9 mouse cellular contexts compared by ENCODE assay signal in the genomic region with DNA sequence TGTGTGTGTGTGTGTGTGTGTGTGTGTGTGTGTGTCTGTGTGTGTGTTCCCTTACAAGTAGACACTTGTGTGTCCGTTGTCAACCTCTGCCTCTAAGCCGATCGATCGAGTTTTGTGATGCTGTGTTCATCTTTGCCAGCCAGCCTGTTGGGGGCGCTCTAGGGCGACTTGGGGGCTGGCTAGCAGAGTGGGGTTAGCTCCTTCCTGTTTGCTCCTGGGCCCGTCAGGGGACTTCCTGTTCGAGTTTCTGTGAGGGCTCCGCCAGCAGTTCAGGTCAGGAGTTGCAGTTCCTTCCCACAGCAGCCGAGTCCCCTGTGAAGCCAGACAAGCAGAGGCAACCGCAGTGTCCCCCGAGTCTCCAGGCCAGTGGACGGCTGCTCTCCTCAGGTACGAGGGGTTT. TPM values are rescaled to one million over a fixed set of nuclear protein-coding genes. Genes with fewer than 3 reads are reported as not detected.
A peak's percentile ranks its signal among the peaks of the same experiment; 100 is the strongest.
DNase-seq lines count a peak whose midpoint lies in the region; ATAC-seq and TF ChIP-seq lines count a peak whose summit lies in the region.
"Had no signal": no experiment of that assay in that cellular context is flagged by ENCODE, and none has a peak within 500 bp of the region (broad histone marks: within the 10 kb centered on the region; RNA-seq: fewer than 3 reads in every experiment).

No protein-coding gene starts in this region.

- no peak for TF ChIP-seq POLR2A in bone marrow, adult 2 months (IDR thresholded peaks at IDR 0.05; ENCODE audit: borderline replicate concordance, control insufficient read depth, low read depth, low read length)

- no peak overlapping the region for H3K9ac ChIP-seq in hindbrain, embryonic 16.5 days (ENCODE audit: low read depth, low read length)
- H3K9ac ChIP-seq: embryonic facial prominence, embryonic 12.5 days had no signal

- ATAC-seq in hindbrain, embryonic 16.5 days: no peak

- no peaks in the 10 kb centered on the region for H3K9me3 ChIP-seq in hindbrain, embryonic 10.5 days
- no peaks in the 10 kb centered on the region for H3K9me3 ChIP-seq in hindbrain, embryonic 16.5 days (ENCODE audit: control insufficient read depth, low read length)
- H3K9me3 ChIP-seq: embryonic facial prominence, embryonic 12.5 days had no signal

- no peak overlapping the region for H3K4me3 ChIP-seq in hindbrain, embryonic 10.5 days
- H3K4me3 ChIP-seq in hindbrain, embryonic 16.5 days (ENCODE audit: low read length): no peak overlapping the region
- H3K4me3 ChIP-seq in bone marrow, adult 2 months (replicated peaks; ENCODE audit: control insufficient read depth, low read depth, low read length): no peak overlapping the region
- H3K4me3 ChIP-seq: embryonic facial prominence, embryonic 12.5 days had no signal

- no peak overlapping the region for H3K27ac ChIP-seq in hindbrain, embryonic 10.5 days
- no peak overlapping the region for H3K27ac ChIP-seq in hindbrain, embryonic 16.5 days (ENCODE audit: low read depth, low read length)
- no peak overlapping the region for H3K27ac ChIP-seq in bone marrow, adult 2 months (ENCODE audit: control insufficient read depth, insufficient read depth, low read depth, low read length, poor library complexity)
- H3K27ac ChIP-seq: embryonic facial prominence, embryonic 12.5 days had no signal

- no peak overlapping the region for H3K4me2 ChIP-seq in hindbrain, embryonic 16.5 days (ENCODE audit: low read length)
- H3K4me2 ChIP-seq: embryonic facial prominence, embryonic 12.5 days had no signal

- peaks cover 80% of the 10 kb centered on the region for H3K36me3 ChIP-seq in hindbrain, embryonic 10.5 days
- peaks cover 21% of the 10 kb centered on the region for H3K36me3 ChIP-seq in hindbrain, embryonic 16.5 days (ENCODE audit: control insufficient read depth, insufficient read depth, low read length)

- no peaks in the 10 kb centered on the region for H3K27me3 ChIP-seq in hindbrain, embryonic 10.5 days (ENCODE audit: insufficient read depth, poor library complexity, severe bottlenecking)
- no peaks in the 10 kb centered on the region for H3K27me3 ChIP-seq in hindbrain, embryonic 16.5 days (replicated peaks; ENCODE audit: control insufficient read depth, insufficient read depth, low read length)
- H3K27me3 ChIP-seq: embryonic facial prominence, embryonic 12.5 days had no signal

- H3K4me1 ChIP-seq in hindbrain, embryonic 10.5 days (replicated peaks): no peaks in the 10 kb centered on the region
- H3K4me1 ChIP-seq in hindbrain, embryonic 16.5 days (ENCODE audit: control insufficient read depth, insufficient read depth, low read depth, low read length): no peaks in the 10 kb centered on the region
- H3K4me1 ChIP-seq in bone marrow, adult 2 months (ENCODE audit: control insufficient read depth, insufficient read depth, low read length): no peaks in the 10 kb centered on the region
- H3K4me1 ChIP-seq: embryonic facial prominence, embryonic 12.5 days had no signal

- WGBS in hindbrain, embryonic 10.5 days: 81% methylated on average over 14 of the region's 14 CpGs
- WGBS in hindbrain, embryonic 16.5 days: 77% methylated on average over 14 of the region's 14 CpGs
- WGBS in bone marrow, adult 2 months: 74% methylated on average over 14 of the region's 14 CpGs

- peak; percentile 23 for DNase-seq in hindbrain, embryonic 10.5 days (ENCODE audit: low spot score)
- peak; percentile 58 to 61 for DNase-seq in B cell, adult 2 months
- DNase-seq in mesoderm, embryonic 11.5 days (ENCODE audit: low read depth, low spot score): peak; percentile 12
- no peak for DNase-seq in urinary bladder, postnatal 36 days (ENCODE audit: low spot score in 2 of 2)
- DNase-seq in layer of hippocampus, adult 8-10 months (ENCODE audit: low spot score in 2 of 2): no peak
- DNase-seq in heart, adult 18-20 months: no peak

- peak; percentile 8; the same call in 1 of the 2 replicates for TF ChIP-seq CTCF in bone marrow, adult 2 months (IDR thresholded peaks at IDR 0.05; ENCODE audit: control insufficient read depth, insufficient read depth, low read length)

RNA-seq across cellular contexts. Expression of a gene that starts 27.0 kb away (rescaled TPM):
- polyA plus RNA-seq in hindbrain, embryonic 10.5 days (2016; fragmentation: Nextera tagmentation; extraction: Ambion mirVana): 38.4 and 51.6 TPM in 2 replicates
- polyA plus RNA-seq in hindbrain, embryonic 16.5 days (2015; fragmentation: Nextera tagmentation; extraction: Ambion mirVana): 42.6 and 43.0 TPM in 2 replicates
- polyA plus RNA-seq in bone marrow, adult 2 months (2011; ENCODE audit: insufficient read depth, insufficient read length, low replicate concordance, missing spikeins): 14.4 and 22.5 TPM in 2 replicates
- 10 to 100 TPM; 19.8 to 22.8 (median 21.1) TPM for total RNA-seq in layer of hippocampus, adult 8-10 months (2022)
- 10 to 100 TPM; 16.7 to 20.4 TPM for total RNA-seq in heart, adult 18-20 months (2021)

RNA-seq across cellular contexts. Expression of a gene that starts 58.5 kb away (rescaled TPM):
- 134 and 146 TPM in 2 replicates for polyA plus RNA-seq in hindbrain, embryonic 10.5 days (2016; fragmentation: Nextera tagmentation; extraction: Ambion mirVana)
- 142 and 147 TPM in 2 replicates for polyA plus RNA-seq in hindbrain, embryonic 16.5 days (2015; fragmentation: Nextera tagmentation; extraction: Ambion mirVana)
- 16.0 and 36.8 TPM in 2 replicates for polyA plus RNA-seq in bone marrow, adult 2 months (2011; ENCODE audit: insufficient read depth, insufficient read length, low replicate concordance, missing spikeins)
- total RNA-seq in layer of hippocampus, adult 8-10 months (2022): 10 to 100 TPM; 26.9 to 33.1 (median 28.2) TPM
- total RNA-seq in heart, adult 18-20 months (2021): 10 to 100 TPM; 26.0 to 26.2 TPM

Comparison
In these comparisons a context has a peak if more than half of its experiments do, and no peak if none do; other contexts are left out.
1. DNase-seq: peak in hindbrain, embryonic 10.5 days (single experiment), B cell, adult 2 months (2 of 2) and mesoderm, embryonic 11.5 days (single experiment); none in urinary bladder, postnatal 36 days (0 of 2), layer of hippocampus, adult 8-10 months (0 of 2) and heart, adult 18-20 months (0 of 2).